Mouse (Mus musculus): ENCODE measurements around the gene Ero1l.
A peak's percentile ranks its signal among the peaks of the same experiment; 100 is the strongest.

Gene Ero1l

DNA sequence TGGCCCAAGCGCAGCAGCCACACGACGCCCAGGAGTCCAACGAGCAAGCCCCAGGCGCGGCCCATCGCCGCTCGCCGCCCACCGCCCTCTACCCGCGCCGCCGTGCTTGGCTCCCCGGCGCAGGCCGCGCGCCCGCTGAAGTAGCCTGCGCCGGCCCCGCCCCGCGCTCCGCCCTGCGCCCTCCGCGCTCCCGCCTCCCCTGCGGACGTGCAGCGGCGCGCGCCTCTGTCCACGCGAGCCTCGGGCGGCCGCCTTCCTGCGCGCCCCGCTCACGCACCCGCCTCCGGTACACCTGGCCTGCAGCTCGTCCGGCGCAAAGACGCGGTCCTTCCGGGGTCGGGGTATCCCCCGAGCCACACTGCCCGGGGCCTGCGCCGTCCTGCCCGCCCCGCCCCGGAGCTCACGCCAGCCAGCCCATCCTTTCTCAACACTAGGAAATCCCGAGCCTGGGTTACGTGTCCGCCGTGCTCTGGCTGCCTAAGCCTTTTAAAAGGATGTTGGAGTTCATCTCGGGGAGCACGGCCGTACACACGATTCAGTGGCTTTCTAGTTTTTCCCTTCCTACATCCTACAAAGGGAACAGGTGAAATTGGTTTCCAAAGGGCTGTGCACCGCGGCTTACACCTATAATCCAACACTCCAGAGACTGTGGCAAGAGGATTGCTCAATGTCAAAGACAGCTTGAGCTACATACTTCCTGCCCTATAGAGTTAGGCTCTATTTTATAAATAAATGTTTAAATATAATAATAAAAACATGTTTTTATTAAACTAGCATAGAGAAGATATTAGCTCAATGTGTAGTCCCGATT is at the start of gene Ero1l:
Ero1l (minus strand) TSS at position 346 of the 811 bp plus-strand sequence.
- peak; percentile 79 to 81 for DNase-seq (ENCODE audit: low spot score in 2 of 2)

DNA sequence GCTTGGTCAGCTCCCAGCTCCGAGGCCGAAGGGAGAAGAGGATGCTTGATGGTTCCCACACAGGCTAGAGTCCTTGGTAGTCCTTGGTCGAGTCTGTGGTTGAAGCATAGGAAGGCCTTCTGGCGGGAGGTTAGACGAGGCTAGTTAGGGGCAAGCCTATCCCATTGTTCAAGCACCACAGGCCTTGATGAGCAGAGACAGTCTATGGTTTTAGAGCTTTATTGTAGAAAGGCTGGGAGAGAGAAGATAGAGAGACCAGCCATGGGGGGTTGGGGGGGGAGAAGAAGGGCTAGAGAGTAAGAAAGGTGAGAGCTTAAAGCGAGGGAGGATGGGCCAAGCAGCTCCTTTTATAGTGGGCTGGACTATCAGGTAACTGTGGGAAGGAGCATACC is 46.6 kb upstream of the Ero1l start:
- DNase-seq (ENCODE audit: low spot score in 2 of 2) = no peak

DNA sequence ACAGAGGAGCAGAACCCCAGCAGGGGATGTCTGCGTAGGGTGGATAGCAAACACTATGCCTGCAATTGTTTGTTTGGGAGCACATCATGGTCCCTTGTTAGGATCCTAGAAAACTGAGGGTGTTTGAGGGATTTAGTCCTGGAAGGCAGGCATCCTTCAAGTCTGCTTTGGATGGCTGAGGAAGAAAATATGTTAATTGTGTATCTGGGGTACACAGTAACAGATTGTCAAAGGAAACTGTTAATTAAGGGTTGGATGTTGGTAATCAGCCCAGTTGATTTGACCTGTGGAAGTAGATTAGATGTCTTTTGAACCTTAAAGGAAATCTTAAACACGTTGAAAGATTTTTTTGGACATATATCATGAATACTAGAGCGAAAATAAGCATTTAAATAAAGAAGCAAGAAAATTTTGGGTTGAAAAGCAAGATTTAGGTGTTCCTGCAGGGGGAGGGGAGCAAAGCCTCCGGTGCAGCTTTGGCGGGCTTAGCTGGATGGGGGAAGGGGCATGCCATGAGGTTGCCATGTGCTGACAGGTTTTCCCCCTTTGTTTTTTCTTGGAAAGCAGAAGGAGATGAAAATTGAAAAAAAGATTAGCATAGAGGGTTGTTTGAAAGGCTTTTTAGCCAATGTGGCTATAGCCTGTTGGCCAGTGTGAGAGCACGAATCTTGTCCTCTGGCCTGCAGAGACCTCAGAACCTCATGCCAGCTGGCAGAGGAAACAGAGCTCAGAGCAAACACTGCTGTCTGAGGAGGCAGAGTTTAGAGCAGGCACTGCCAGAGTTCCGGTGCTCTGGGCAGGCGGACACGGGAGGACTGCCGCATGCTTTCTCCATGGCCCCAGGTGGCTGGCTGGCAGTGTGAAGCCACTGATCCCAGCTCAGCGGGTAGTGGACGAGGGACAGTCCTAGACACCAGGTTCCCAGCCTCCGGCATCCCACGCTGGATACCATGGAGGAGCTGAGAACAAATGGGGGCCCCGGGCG is 45.9 kb upstream of the Ero1l start:
- no peak for DNase-seq (ENCODE audit: low spot score in 2 of 2)

DNA sequence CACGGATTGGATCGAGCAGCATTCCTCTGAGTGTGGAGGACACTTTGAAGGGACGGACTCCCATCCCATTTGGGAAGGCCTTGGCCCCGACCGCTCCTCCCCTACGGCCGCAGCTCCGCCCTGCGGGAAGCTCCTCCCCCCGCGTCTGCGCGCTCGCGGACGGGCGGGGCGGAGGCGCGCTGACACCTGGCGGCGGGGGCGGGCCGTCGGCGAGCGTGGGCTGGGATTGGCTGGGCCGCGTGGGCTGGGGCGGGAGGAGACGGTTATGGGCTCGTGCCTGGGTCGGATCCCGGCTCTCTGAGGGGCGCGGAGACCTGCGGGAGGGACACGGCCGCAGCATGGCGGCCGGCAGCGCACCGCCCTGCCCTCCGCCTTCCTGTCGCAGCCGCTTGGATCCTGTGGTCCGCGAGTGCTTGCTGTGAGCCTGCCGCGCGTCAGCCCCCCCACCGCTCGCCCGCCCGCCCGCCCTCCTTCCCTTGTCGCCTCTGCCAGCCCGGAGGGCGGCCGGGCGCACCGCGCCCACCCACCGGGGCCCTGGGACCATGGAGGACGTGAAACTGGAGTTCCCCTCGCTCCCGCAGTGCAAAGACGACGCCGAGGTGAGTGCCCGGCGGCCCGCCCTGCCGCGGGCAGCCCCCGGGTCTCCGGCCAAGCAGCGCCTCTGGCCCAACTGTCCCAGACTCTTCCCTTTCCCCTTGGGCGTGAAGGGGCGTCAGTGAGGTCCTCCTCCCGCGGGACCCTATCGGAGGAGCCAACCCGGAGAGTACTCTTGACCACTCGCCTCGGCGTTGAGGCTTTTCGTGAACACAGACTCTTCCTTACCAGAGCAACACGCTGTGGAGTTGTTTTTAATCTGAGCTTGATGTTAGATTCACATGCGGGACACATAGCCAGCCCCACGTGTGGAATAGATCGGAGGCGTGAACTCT is 32.6 kb upstream of the Ero1l start, which contains the start of gene Styx:
Styx (plus strand) TSS at position 163 of the 929 bp plus-strand sequence.
- DNase-seq (ENCODE audit: low spot score in 2 of 2) = peak; percentile 95

DNA sequence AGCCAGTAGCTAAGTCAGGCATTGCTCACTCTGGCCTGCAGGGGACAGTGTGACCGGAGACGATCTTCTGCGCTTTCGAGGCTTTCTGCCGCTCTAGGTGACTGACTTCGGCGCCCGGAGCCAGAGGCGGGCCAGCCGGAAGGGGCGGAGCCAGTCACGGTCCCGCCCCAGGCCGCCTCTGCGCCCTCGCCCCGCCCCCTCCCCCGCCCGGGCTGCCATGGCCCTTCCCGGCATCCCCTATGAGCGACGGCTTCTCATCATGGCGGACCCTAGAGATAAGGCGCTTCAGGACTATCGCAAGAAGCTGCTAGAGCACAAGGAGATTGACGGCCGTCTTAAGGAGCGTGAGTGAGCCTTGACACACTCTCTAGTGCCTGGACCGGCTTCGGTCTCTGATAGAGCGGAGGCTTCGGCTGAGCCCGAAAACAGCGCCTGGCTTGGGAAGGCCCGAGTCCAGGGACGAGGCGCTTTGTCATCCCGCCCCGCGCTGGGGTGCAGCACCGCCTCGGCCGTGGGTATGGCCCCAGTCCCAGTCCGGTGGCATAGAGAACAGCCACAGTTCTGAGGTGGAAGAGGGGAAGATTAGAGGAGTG is 11.1 kb upstream of the Ero1l start, which contains the start of gene Psmc6:
Psmc6 (plus strand) TSS at position 200 of the 593 bp plus-strand sequence.
- DNase-seq (ENCODE audit: low spot score in 2 of 2) = peak; percentile 91 to 92

DNA sequence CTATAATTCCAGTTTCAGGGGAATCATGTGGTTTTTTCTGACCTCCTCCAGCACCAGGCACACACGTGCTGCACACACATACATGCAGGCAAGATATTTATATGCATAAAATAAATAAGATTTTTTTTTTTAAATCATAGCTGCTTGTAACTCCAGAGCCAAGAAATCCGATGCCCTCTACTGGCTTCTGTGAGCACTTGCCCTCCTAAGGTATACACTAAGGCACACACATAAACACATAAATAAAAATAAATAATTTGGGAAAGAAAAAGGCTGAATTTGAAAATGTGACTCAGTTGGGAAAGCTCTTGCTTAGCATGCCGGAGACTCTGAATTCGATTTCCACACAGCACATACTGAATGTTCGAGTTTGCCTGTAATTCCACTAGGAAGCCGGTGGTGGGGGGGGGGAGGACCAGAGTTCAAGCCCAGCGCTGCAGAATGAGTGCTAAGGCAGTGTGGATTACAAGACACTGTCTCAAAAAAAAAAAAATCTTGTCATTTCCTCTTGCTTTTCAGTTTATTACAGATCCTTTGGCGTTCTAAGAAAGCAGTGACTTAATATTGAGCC is 10.5 kb upstream of the Ero1l start:
- DNase-seq (ENCODE audit: low spot score in 2 of 2) = peak in 1 of 2 experiments; percentile 13

DNA sequence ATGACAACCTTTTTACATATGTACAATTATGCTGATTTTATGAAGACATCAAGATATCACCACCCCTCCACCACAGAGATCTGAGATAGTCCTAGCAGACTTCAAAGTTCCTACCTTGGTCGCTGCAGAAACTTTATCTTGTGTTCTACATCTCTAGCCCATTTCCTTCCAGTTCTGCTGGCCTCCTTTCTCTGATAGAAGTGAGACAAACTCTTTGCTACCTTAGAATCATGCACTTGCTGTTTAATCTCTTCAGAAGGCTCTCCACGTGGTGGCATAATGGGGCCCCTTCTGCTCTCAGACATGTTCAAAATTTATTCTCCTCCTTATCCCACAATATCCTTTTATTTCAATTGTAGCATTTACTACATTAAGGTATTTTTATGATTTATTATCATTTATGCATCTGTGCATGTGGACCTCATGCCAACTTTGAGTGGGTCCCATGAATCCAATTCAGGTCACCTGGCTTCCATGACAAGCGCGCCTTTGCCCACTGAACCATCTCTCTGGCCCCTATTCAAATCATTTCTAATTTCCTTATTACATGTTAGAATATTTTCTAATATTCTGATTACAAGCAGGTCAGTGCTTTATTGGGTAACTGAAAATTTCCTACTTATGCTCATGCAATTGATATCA is 9.6 kb upstream of the Ero1l start:
- no peak for DNase-seq (ENCODE audit: low spot score in 2 of 2)

DNA sequence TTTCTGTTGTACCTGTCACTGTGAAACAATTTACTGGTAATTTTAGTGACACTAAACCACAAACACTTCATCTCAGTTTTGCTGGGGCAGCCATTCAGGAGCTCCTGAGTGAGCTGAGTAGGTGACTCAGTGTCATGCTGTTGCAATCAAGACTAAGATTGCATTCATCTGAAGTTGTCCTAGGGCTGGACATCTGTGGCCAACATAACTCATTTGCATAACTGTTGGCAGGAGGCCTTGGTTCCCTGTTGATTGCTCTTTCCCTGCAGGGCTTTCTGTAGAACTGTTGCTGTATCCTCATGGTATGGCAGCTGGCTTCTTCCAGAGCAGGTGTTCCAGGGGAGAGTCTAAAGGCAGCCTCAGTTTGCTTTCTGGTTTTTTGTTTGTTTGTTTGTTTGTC is 6.9 kb upstream of the Ero1l start:
- DNase-seq (ENCODE audit: low spot score in 2 of 2) = no peak

DNA sequence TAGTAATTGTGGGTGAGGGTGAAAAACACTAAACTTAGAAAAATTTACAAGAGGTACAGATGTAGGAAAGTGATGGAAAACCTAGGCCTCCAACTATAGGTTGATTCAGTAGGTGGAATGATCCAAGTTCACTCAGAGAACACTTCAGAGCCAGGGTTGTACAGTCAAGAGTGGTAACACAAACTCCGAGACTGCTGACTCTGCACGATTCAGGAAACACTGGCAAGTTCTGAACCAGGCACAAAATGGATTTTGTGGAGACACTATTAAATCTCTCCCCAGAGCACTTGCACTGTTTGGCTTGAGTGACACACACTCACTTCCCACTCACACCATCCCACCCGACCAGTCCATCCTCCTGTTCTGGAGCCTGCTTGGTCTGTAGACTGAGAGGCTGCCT is 4.7 kb upstream of the Ero1l start:
- no peak for DNase-seq (ENCODE audit: low spot score in 2 of 2)

DNA sequence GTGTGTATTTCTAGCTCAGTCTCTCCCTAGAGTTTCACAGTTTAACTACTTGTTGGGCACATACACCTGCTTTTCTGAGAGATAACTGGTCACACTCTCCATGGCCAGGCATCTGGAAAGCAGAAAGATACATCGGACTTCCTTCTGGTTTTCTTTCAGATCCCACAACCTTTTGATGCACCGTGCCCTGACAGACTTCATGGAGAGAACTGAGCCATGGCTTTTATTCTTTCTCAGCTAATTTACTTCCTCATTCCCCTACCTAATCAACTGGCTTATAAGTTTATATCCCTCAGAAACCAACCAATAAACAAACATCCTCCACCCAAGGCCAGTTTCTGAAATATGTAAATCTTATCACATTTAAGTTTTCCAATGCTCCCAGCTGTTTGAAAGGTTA is 3.9 kb upstream of the Ero1l start:
- no peak for DNase-seq (ENCODE audit: low spot score in 2 of 2)

DNA sequence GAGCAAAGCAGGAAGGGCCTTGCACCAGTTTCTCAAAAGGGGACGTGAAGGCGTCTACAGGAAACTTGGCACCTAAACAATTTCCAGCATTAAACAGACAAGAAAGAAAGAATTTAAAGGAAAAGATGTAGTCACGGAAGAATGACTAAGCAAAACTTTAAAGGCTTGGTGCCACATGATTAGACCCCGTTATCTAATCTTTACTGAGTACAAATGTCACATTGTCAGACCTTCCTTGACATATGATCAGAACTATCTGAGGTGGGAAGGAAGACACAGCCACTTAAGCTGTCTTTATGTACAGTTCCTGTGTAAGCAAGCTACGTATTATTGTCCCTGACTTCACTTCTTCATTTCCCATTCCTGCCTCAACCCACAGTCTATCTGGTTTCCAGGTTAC is 3.1 kb upstream of the Ero1l start:
- DNase-seq (ENCODE audit: low spot score in 2 of 2) = no peak

DNA sequence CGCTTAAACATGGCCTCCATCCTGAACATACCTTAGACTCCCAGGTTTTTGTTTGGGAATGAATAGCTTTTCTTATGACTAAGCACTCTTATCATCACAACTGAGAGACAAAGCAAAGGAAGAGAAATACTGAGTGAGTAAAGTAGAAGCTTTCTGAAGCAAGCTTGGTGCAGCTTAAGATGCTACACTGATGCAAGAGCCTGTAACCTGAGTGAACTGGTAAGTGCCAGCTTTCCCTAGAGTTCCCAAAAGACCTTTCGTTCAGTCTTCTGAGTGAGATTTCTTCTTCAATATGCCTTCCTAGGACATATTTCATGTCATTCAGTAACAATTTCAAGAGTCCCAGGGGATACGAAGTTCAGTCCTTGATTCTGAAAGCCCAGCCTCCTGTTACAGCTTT is 2.5 kb upstream of the Ero1l start:
- DNase-seq (ENCODE audit: low spot score in 2 of 2) = no peak

DNA sequence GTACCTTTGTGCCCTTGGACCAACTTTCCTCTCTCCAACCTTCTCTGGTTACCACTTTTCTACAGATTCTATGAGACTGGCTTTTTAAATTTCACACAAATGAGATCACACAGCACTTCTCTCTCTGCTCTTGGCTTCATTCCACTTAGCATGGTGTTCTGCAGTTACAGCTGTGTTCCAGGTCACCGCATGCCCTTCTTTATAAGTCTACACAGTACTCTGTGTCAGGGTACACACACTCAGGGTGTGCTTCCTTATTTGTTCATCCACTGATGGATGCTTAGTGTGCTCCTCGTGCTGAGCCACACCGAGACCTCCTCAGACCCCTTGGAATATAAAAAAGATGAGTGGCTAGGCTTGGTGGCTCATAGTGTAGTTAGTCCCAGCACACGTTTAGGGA is 1.5 kb upstream of the Ero1l start:
- no peak for DNase-seq (ENCODE audit: low spot score in 2 of 2)

DNA sequence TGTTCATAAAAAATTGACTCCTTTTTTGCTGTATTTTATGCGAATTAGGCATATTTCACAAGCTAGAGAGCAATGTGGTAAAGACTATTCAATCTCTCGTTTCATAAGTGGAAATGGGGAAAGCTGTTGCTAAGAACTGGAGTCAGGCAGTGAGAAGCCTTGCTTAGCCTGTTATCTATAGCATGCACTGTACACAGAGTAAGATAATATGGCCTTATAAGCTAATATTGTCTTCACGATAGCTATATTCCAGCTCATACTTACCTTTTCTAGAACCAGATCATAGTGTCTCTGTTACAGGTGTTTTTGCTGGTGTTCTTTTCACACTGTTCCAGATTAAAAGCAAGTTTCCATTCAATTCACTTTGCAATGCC is 653 bp upstream of the Ero1l start:
- DNase-seq (ENCODE audit: low spot score in 2 of 2) = no peak

DNA sequence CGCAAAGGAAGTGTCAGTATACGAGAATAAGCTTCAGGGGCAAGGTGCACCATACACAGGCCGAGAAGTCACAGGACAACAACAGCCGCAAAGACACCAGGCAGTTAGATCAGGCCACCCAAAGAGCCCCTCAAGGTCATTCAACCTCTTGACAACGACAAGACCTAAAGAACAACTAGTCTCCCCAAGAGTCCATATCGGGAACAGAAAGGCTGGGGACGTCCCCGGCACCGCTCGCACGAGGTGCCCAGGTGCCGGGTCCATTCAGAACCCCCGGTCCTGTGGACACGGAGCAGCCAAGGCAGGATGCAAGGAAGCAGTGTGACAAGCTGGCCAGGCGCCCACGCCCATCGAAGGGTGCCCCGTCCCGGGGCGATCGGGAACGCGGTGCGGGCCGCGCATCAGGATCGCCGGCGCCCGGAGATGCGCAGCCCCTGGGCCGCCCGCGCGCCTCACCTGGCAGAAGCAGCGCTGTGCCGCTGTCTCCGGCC is 605 bp downstream of the Ero1l start:
- peak in 1 of 2 experiments; percentile 16 for DNase-seq (ENCODE audit: low spot score in 2 of 2)

DNA sequence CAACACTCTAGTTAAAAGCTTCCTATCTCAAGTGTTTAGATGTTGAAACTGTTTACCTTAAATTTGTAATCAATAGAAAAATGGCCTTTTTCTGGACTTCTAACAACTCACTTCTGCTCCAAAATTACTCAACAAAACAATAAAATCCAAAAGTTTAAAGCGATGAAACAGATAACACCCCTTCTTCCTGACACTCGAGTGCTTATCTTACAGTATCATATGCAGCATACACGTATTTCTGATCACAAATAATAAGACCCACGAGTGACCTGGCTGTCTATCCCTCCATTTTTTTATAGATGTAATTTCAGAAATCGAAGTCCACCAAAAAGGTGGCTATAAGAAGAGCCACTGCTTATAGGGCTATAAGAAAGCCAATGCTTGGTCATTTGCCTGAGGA is 1.6 kb downstream of the Ero1l start:
- no peak for DNase-seq (ENCODE audit: low spot score in 2 of 2)

DNA sequence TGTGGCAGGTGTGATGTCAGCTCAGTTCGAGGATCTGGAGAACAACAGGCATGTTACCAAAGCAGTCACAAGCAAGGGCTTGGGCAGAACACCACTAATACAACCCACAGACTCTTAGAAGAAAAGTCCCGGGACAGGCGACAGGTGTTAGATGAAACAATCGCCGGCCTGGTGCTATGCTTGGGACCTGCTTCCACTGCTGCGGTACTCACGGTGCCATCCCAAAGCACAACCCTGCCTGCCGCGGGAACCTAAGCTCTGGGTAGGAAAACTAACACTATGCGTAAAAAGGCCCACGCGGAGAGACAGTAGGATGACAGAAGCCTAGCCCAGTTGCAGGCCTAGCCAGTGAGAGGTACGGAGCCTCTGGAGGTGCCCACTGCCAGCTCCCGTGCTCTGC is 8.5 kb downstream of the Ero1l start:
- no peak for DNase-seq (ENCODE audit: low spot score in 2 of 2)

DNA sequence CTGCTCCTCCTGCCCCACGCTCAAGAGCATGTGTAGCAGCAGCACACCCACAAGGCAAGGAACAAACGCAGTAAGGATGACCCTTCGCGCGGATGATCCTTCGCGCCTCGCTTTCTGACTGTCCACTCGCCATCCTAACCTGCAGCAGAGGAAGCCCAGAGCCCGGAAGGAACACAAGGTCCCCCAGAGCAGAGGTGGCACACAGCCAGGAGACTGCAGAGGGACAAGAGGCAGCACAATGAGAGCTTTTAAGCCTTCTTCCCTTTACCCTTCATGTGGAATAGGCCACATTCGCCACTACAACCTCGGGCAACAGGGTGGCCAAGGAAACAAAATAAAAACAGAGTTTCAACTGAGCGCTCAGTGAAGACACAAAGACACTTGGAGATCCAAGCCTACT is 8.9 kb downstream of the Ero1l start:
- no peak for DNase-seq (ENCODE audit: low spot score in 2 of 2)

DNA sequence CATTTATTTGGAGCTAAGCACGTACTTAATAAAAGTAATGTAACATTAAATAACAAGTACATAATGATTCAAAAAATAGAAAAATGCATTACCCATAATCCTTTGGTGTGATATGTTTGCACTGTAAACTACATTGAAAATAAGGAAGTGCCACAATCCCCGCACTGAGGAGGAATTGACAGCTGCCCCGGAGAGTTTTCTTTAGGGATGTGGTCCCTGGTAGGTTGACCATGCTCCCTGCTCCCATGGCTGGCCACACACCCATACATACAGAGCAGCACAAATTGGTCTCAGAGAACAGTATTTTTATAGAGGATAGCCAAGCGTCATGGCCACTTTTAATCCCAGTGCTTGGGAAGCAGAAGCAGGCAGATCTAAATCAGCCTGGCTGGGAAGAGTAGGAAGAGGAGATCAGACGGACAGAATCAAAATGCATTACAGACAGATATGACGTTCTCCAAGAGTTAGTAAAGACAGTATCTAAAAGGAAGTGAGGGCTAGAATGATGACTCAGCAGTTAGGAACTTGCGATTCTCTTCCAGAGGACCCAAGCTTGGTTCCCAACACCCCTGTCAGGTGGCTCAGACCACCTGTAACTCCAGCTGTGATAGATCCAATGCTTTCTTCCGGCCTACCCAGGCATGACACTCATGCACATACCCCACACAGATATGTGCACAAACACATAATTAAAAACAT is 10.8 kb downstream of the Ero1l start:
- DNase-seq (ENCODE audit: low spot score in 2 of 2) = no peak
